Mouse (Mus musculus) limb, embryonic 11.5 days (tissue): ENCODE results near the gene Cd6. TPM values are rescaled to one million over a fixed set of nuclear protein-coding genes. Genes with fewer than 3 reads are reported as not detected.

Experiments used
- ATAC-seq: fragments of 200-750 bp; cut with Nextera tagmentation; 2 replicates; pipeline ENCODE4 v1.8.0; 2017; ENCODE audit warnings: low read depth; ENCODE audit not compliant: insufficient number of reproducible peaks, low FRiP score, low TSS enrichment
- DNase-seq: peaks from one replicate; pipeline ENCODE4 v3.0.0-alpha.2; 2015; ENCODE audit warnings: low spot score
- H3K27ac ChIP-seq: fragments of 300-500 bp; sonication (generic); replicated peaks from 2 replicates; pipeline ENCODE4 v1.5.1; 2014; ENCODE audit warnings: low read depth, mild to moderate bottlenecking, low read length
- H3K27me3 ChIP-seq: fragments of 300-500 bp; sonication (generic); 2 replicates; pipeline ENCODE4 v1.6.1; 2014; ENCODE audit warnings: mild to moderate bottlenecking, low read length, mixed read lengths; ENCODE audit not compliant: control insufficient read depth, insufficient read depth
- H3K36me3 ChIP-seq: fragments of 300-500 bp; sonication (generic); 2 replicates; pipeline ENCODE4 v1.6.1; 2014; ENCODE audit warnings: mild to moderate bottlenecking, low read length, moderate library complexity, mixed read lengths; ENCODE audit not compliant: control insufficient read depth, insufficient read depth
- H3K4me1 ChIP-seq: fragments of 300-500 bp; sonication (generic); 2 replicates; pipeline ENCODE4 v1.6.1; 2014; ENCODE audit warnings: low read length, mixed read lengths; ENCODE audit not compliant: control insufficient read depth, insufficient read depth
- H3K4me2 ChIP-seq: fragments of 300-500 bp; sonication (generic); 2 replicates; pipeline ENCODE4 v1.6.1; 2014; ENCODE audit warnings: low read depth, mild to moderate bottlenecking, moderate library complexity; ENCODE audit not compliant: severe bottlenecking
- H3K4me3 ChIP-seq: fragments of 300-500 bp; sonication (generic); 2 replicates; pipeline ENCODE4 v1.5.1; 2014; ENCODE audit warnings: low read depth, low read length
- H3K9ac ChIP-seq: fragments of 300-500 bp; sonication (generic); 2 replicates; pipeline ENCODE4 v1.6.1; 2014; ENCODE audit warnings: mild to moderate bottlenecking, low read length
- H3K9me3 ChIP-seq: fragments of 300-500 bp; sonication (generic); 2 replicates; pipeline ENCODE4 v1.6.1; 2016; ENCODE audit warnings: low read length; ENCODE audit not compliant: control insufficient read depth
- WGBS: fragments of 180-500 bp; shearing (Covaris S2); extraction: QIAGEN DNeasy Blood & Tissue Kit; methylation state at CpG from one replicate; pipeline ENCODE4 v1.1.7; 2014; 5-methylcytosine and 5-hydroxymethylcytosine counted together
- polyA plus RNA-seq: library from polyadenylated mRNA; unstranded; fragments of >200 nt; fragmentation: Nextera tagmentation; extraction: Ambion mirVana; gene quantifications from 2 replicates; pipeline ENCODE4 v1.2.1, GENCODE M21; 2014

Gene Cd6
- polyA plus RNA-seq, 1 experiment from 2014 or later, result 0.13 TPM

DNA sequence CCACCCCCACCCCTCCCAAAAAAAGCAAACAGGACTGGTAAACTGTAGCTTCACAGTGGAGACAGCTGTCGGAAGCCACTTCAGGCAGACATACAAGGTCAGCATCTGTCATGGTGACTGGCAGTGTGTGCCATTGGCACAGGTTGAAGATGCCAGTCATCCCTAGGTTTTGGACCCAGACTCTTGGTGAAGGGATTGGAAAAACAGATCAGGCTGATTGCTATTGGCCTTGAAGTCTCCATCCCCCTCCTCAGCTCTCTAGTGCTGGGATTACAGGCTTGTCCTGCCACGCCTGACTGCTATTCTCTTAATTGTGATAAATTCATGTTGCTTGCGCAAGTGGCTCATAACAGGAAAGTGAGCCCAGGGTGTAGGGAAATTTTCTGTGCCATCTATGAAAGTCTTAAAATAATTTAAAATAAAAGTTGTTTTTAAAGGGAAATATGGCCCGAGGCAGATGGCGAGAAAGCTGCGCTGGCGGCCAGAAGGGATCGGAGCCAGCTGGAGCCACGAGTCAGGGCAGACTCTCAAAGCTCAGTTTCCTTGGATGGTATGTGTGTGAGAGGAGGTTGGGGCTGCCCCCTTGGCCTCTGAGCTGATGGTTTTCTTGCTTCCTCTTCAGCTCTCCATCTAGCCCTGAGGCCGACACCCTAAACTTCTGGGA is 44.9 kb downstream of the Cd6 start:
- DNase-seq (no peak), ATAC-seq (no peak)
- Histone ChIP-seq H3K4me3 (no peak overlapping the region), H3K36me3 (no peaks in the 10 kb centered on the region), H3K4me1 (no peaks in the 10 kb centered on the region), H3K9me3 (no peaks in the 10 kb centered on the region), H3K27me3 (no peaks in the 10 kb centered on the region), H3K4me2 (no peak overlapping the region), H3K9ac (no peak overlapping the region), H3K27ac (no peak overlapping the region)
- WGBS, result 81% methylated on average over 10 of the region's 10 CpGs

DNA sequence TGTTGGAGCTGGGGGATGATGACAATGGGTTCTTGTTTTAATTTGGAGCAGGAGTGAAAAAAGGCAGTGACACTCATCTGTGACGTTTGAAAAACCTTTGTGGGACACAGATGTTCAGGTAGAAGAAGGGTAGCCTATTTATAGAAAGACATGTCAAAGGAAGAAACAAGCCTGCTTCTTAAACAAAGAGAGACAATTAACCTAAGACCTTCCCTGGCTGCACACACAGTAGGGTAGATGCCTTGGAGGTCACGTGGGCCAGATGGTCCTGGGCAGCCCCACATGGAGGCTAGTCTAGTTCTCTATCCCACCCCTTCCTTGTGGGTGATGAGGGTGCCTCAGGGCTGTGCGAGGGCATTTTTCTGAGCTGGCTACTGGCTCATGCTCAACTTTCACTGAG is 45.8 kb downstream of the Cd6 start:
- WGBS, result 36% methylated on average over 3 of the region's 3 CpGs
- no peak overlapping the region for H3K4me3 ChIP-seq
- no peak for ATAC-seq
- H3K9me3 ChIP-seq, result no peaks in the 10 kb centered on the region
- no peak overlapping the region for H3K4me2 ChIP-seq
- no peak overlapping the region for H3K27ac ChIP-seq
- no peaks in the 10 kb centered on the region for H3K4me1 ChIP-seq
- no peaks in the 10 kb centered on the region for H3K27me3 ChIP-seq
- H3K36me3 ChIP-seq, result no peaks in the 10 kb centered on the region
- H3K9ac ChIP-seq, result no peak overlapping the region
- DNase-seq, result no peak

DNA sequence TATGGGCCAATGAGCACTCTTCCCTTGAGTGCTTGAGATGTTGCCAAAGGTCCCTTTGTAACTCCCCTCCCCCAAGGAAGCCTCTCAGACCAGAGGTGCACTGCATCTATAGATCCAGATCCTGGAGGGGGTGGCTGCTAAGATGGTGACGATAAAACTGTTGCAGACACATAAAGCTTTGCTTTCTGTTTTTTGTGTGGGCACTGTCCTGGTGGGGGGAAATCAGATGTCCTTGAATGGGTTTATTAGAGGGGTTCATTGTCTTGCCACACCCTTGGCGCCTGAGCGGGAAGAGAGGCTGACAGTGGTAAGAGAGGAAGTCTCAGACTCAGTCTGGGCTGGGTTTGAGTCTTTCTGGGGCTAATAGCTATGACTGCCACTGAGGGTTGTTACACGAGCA is 46.7 kb downstream of the Cd6 start:
- Histone ChIP-seq H3K4me2 (no peak overlapping the region), H3K9me3 (no peaks in the 10 kb centered on the region), H3K4me3 (no peak overlapping the region), H3K27me3 (no peaks in the 10 kb centered on the region), H3K27ac (no peak overlapping the region), H3K36me3 (no peaks in the 10 kb centered on the region), H3K4me1 (no peaks in the 10 kb centered on the region), H3K9ac (no peak overlapping the region)
- WGBS, result 80% methylated on average over 4 of the region's 4 CpGs
- DNase-seq (no peak), ATAC-seq (no peak)

DNA sequence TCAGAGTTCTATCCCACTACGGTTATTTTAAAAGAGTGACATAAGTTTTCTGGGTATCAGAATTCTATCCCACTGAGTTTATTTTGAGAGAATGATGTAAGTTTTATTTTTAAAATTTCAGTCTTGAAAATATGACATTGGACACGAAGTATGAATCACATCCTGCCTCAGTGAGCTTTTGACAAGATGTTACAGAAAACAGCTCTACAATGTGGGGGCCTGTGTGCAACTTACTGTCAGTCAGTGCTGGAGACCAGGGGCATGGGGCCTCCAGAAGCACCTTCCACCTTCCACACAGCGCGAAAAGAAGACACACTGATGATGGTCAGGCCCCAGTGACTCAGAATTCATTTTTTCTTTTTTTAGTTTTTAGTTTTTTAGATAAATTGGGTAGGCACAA is 48.2 kb downstream of the Cd6 start:
- H3K27ac ChIP-seq, result no peak overlapping the region
- no peak overlapping the region for H3K9ac ChIP-seq
- 84% methylated on average over 4 of the region's 4 CpGs for WGBS

DNA sequence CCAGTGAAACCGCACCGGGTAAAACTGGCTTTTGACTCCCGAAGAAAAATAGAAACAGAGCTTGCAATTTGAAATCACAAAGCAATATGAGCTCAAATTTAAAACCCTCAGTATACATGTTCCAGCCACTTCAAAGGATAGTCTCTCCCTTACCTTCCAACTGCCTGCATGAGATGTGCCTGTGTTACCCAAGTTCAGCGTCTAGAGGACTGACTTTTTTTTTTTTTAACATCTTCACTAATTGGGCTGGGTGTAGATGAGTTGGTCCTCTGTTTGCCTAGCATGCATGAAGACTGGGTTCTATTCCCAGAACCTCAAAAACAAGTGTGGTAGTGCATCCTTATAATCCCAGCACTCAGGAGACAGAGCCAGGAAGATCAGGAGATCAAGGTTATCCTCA is 53.0 kb downstream of the Cd6 start:
- H3K27me3 ChIP-seq, result no peaks in the 10 kb centered on the region
- ATAC-seq, result no peak
- no peaks in the 10 kb centered on the region for H3K36me3 ChIP-seq
- H3K4me1 ChIP-seq, result no peaks in the 10 kb centered on the region
- H3K4me3 ChIP-seq, result no peak overlapping the region
- H3K4me2 ChIP-seq, result no peak overlapping the region
- H3K27ac ChIP-seq, result no peak overlapping the region
- H3K9me3 ChIP-seq, result no peaks in the 10 kb centered on the region
- H3K9ac ChIP-seq, result no peak overlapping the region
- no peak for DNase-seq
- 87% methylated on average over 4 of the region's 4 CpGs for WGBS

More for the DNA sequence above, 48.2 kb downstream of the Cd6 start:
- Histone ChIP-seq H3K9me3 (no peaks in the 10 kb centered on the region), H3K4me1 (no peaks in the 10 kb centered on the region), H3K4me2 (no peak overlapping the region), H3K4me3 (no peak overlapping the region), H3K36me3 (no peaks in the 10 kb centered on the region), H3K27me3 (no peaks in the 10 kb centered on the region)
- ATAC-seq (no peak), DNase-seq (no peak)

DNA sequence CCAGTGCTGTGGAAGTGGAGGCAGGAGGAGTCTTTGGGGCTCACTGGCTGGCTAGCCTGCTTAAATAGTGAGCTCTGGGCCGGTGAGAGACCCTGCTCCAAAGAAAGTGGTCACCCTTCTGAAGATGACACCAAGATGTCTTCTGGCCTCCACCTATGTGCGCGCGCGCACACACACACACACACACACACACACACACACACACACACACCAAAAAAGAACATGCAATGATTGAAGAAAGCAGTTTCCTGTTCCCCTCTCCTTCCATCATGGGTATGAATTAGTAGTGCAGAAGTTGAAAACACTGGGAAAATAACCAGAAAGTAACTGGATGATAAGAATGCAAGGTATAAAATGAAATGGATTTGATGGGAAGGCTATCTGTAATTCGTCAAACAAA is 55.7 kb downstream of the Cd6 start:
- no peaks in the 10 kb centered on the region for H3K9me3 ChIP-seq
- DNase-seq (no peak), ATAC-seq (no peak)
- H3K4me3 ChIP-seq, result no peak overlapping the region
- H3K4me1 ChIP-seq, result no peaks in the 10 kb centered on the region
- H3K27ac ChIP-seq, result no peak overlapping the region
- no peaks in the 10 kb centered on the region for H3K27me3 ChIP-seq
- no peak overlapping the region for H3K4me2 ChIP-seq
- 96% methylated on average over 6 of the region's 6 CpGs for WGBS
- no peak overlapping the region for H3K9ac ChIP-seq
- H3K36me3 ChIP-seq, result no peaks in the 10 kb centered on the region

DNA sequence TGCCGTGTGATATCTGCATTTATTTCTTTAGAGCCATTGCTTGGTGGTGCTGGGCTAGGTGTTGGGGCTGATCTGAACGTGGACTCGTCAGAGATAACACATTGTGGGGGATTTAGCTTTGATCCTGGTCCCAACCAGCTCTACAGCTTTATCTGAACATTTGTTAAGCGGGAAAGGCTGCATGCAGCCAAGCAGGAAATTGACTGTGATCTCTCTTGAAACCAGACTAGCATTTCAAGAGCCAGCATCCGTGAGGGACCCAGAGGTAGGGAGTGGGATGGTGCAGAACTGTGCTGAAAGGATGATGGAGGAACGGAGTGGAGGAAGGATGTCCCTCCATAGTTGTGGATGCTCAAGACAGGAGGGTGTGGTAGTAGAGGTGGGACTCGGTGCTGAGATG is 56.5 kb downstream of the Cd6 start:
- no peak for DNase-seq
- Histone ChIP-seq H3K9ac (no peak overlapping the region), H3K27me3 (no peaks in the 10 kb centered on the region), H3K4me2 (no peak overlapping the region), H3K9me3 (no peaks in the 10 kb centered on the region), H3K4me1 (no peaks in the 10 kb centered on the region), H3K4me3 (no peak overlapping the region), H3K27ac (no peak overlapping the region), H3K36me3 (no peaks in the 10 kb centered on the region)
- no peak for ATAC-seq
- 75% methylated on average over 7 of the region's 7 CpGs for WGBS

DNA sequence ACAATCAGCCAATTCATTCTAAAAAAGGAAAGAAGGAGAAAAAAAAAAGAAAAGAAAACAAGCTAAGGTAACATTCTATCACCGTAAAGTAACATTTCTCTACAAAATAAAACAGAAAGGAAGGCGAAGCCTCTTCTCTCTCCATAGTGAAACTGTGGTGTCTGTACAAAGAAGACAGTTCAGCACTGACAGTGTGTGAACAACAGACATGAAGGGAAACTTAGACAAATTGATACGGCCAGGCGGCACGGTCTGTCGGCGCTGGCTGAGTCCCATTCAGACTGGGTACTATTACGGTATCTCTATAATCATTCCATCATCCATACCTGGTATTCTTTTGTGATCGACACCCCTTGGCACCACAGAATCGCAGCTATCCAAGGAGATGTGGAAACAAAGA is 57.0 kb downstream of the Cd6 start:
- no peak overlapping the region for H3K4me3 ChIP-seq
- H3K27ac ChIP-seq, result no peak overlapping the region
- H3K4me1 ChIP-seq, result no peaks in the 10 kb centered on the region
- no peaks in the 10 kb centered on the region for H3K36me3 ChIP-seq
- WGBS, result 95% methylated on average over 10 of the region's 10 CpGs
- H3K27me3 ChIP-seq, result no peaks in the 10 kb centered on the region
- H3K9me3 ChIP-seq, result no peaks in the 10 kb centered on the region
- H3K4me2 ChIP-seq, result no peak overlapping the region
- no peak overlapping the region for H3K9ac ChIP-seq
- DNase-seq, result no peak
- ATAC-seq, result no peak

DNA sequence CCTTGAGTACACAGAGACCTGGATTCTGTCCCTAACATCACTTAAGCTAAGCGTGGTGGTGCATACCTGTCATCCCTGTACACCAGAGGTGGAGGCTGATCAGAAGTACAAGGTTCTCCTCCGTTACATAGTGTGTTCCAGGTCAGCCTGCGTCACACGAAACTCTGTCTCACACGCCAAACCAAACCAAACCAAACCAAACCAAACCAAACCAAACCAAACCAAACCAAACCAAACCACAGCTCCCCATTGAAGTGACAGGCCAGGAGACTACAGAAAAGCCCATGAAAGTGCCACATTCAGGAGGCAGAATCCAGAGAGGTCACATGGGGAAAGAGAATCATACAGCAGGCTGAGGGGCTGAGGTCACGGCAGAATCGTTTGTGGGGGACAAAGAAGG is 57.9 kb downstream of the Cd6 start:
- H3K4me2 ChIP-seq, result no peak overlapping the region
- H3K4me3 ChIP-seq, result no peak overlapping the region
- DNase-seq (no peak), ATAC-seq (no peak)
- H3K4me1 ChIP-seq, result no peaks in the 10 kb centered on the region
- H3K27ac ChIP-seq, result no peak overlapping the region
- no peaks in the 10 kb centered on the region for H3K36me3 ChIP-seq
- 89% methylated on average over 7 of the region's 7 CpGs for WGBS
- no peaks in the 10 kb centered on the region for H3K9me3 ChIP-seq
- H3K9ac ChIP-seq, result no peak overlapping the region
- no peaks in the 10 kb centered on the region for H3K27me3 ChIP-seq
